Mouse (Mus musculus) hindbrain, embryonic 10.5 days (tissue): Measurements from ENCODE around the gene Irf3. TPM values are rescaled to one million over a fixed set of nuclear protein-coding genes. Genes with fewer than 3 reads are reported as not detected.

Experiments used
- DNase-seq: peaks from one replicate; pipeline ENCODE4 v3.0.0-alpha.2; 2017; ENCODE audit warnings: low spot score
- H3K27ac ChIP-seq: fragments of 300-500 bp; sonication (generic); 2 replicates; pipeline ENCODE4 v1.5.1; 2016; ENCODE audit warnings: mild to moderate bottlenecking, moderate library complexity
- H3K27me3 ChIP-seq: fragments of 300-500 bp; sonication (generic); 2 replicates; pipeline ENCODE4 v1.6.1; 2016; ENCODE audit warnings: mild to moderate bottlenecking; ENCODE audit not compliant: poor library complexity, insufficient read depth, severe bottlenecking
- H3K36me3 ChIP-seq: fragments of 300-500 bp; sonication (generic); 2 replicates; pipeline ENCODE4 v1.6.1; 2016; ENCODE audit warnings: mild to moderate bottlenecking, moderate library complexity
- H3K4me1 ChIP-seq: fragments of 300-500 bp; sonication (generic); replicated peaks from 2 replicates; pipeline ENCODE4 v1.6.1; 2016; ENCODE audit warnings: mild to moderate bottlenecking
- H3K4me3 ChIP-seq: fragments of 300-500 bp; sonication (generic); 2 replicates; pipeline ENCODE4 v1.5.1; 2016; ENCODE audit warnings: mild to moderate bottlenecking, moderate library complexity
- H3K9me3 ChIP-seq: fragments of 300-500 bp; sonication (generic); 2 replicates; pipeline ENCODE4 v1.6.1; 2016; ENCODE audit warnings: mild to moderate bottlenecking, moderate library complexity
- WGBS: fragments of 180-500 bp; shearing (Covaris S2); methylation state at CpG from one replicate; pipeline ENCODE4 v1.1.7; 2016; 5-methylcytosine and 5-hydroxymethylcytosine counted together
- polyA plus RNA-seq: library from polyadenylated mRNA; unstranded; fragments of >200 nt; fragmentation: Nextera tagmentation; extraction: Ambion mirVana; gene quantifications from 2 replicates; pipeline ENCODE4 v1.2.1, GENCODE M21; 2016

Irf3 gene
- polyA plus RNA-seq = 76.7 and 78.1 TPM in 2 replicates

DNA sequence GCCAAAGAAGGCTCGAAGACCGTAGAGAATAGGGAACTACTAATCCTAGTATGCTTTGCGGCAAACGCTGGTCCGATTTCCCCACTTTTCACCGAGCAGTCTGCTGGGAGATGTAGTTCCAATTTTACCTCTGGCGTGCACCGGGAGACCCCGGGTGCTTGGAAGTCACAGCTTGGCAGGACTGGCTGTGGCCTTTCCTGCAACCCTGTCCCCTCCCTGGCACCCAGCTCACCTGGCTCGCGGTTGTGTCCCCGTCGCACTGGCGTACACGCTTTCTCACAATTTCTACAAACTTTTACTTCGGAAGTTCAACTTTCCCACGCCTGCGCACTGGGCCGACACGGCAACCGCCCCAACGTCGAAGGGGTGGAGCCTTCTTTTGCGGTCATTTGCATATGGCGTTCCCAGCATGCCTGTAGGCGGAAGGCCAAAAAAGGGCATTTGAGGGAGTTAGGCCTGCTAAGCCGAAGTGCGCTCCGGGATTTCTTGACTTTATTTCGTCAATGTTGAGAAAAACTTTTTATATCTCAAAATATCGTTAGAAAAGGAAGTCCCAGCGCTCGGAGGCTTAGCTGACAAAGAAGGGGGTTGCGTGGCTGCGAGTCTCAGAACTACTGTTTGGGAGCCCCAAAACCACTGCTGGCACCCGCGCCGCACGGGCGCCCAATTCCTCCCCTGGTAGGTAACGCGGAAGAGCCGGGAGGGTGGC lies at the start of gene Irf3:
Gene Irf3, plus strand, starts transcription at position 418 of the 709 bp plus-strand sequence.
- peaks cover 70% of the 10 kb centered on the region for H3K36me3 ChIP-seq
- no peaks in the 10 kb centered on the region for H3K9me3 ChIP-seq
- DNase-seq = peak; percentile 95
- no peaks in the 10 kb centered on the region for H3K27me3 ChIP-seq
- peak within 1 kb of the TSS; percentile 95 for H3K27ac ChIP-seq
- H3K4me1 ChIP-seq = peaks cover 40% of the 10 kb centered on the region
- H3K4me3 ChIP-seq = peak within 1 kb of the TSS; percentile 76
- WGBS = under 1% methylated on average over 43 of the region's 43 CpGs

- Histone ChIP-seq H3K27me3 (peaks cover 46% of the 10 kb centered on the region), H3K36me3 (no peaks in the 10 kb centered on the region), H3K4me3 (no peak overlapping the region), H3K4me1 (peaks cover 19% of the 10 kb centered on the region), H3K9me3 (no peaks in the 10 kb centered on the region), H3K27ac (no peak overlapping the region)
- no peak for DNase-seq
- WGBS = 76% methylated on average over 6 of the region's 6 CpGs
Measured at GRCm38 (mm10) chr7:44949922-44950321, 47.5 kb upstream of the Irf3 start.

DNA sequence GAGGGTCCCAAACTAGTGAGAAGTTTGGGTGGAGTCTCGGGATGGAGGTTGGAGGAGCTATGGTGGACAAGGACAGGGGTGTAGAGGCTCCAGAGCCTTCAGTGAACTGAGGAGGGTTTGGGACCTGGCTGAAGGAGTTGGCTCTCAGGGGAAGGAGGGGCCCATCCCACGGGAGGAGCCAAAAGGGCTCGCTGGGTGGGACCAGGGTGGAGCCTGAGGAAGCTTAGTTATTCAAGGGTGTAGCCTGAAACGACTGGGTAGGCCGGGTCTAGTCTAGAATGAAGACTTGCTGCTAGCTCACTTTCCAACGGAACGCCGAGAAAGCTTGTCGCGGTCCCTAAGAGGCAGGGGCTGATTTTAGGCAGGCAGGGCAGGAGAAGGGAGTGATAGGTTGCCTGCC lies 45.5 kb upstream of the Irf3 start:
- peak overlapping the region; percentile 64 for H3K4me3 ChIP-seq
- H3K9me3 ChIP-seq = no peaks in the 10 kb centered on the region
- DNase-seq = peak; percentile 51
- peaks cover 46% of the 10 kb centered on the region for H3K27me3 ChIP-seq
- peak overlapping the region; percentile 82 for H3K27ac ChIP-seq
- H3K36me3 ChIP-seq = no peaks in the 10 kb centered on the region
- peaks cover 23% of the 10 kb centered on the region for H3K4me1 ChIP-seq
- under 1% methylated on average over 10 of the region's 10 CpGs for WGBS

- H3K27me3 ChIP-seq = peaks cover 46% of the 10 kb centered on the region
- no peaks in the 10 kb centered on the region for H3K36me3 ChIP-seq
- peak overlapping the region; percentile 64 for H3K4me3 ChIP-seq
- peak overlapping the region; percentile 82 for H3K27ac ChIP-seq
- no peaks in the 10 kb centered on the region for H3K9me3 ChIP-seq
- DNase-seq = peak; percentile 91
- 7% methylated on average over 24 of the region's 24 CpGs for WGBS
- H3K4me1 ChIP-seq = peaks cover 31% of the 10 kb centered on the region
Measured at GRCm38 (mm10) chr7:44952611-44953306, 44.7 kb upstream of the Irf3 start.

DNA sequence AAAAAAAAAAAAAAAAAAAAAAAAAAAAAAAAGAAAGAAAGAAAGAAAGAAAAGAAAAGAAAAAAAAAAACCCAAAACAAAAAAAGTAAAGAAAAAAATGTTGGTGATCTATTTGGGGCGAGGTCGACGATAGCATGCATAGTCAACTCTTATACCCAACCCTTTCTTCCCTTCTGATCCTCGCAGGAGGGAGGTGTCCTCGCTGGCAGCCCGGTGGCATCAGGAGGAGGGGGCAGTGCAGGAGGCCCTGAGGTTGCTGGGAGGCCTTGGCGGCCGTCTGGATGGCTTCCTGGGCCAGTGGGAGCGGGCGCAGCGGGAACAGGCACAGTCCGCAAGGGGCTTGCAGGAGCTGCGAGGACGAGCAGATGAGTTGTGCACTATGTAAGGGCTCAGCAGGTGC lies 43.9 kb upstream of the Irf3 start:
- 57% methylated on average over 14 of the region's 14 CpGs for WGBS
- no peak for DNase-seq
- Histone ChIP-seq H3K36me3 (no peaks in the 10 kb centered on the region), H3K27ac (0 out of 2 replicates have a peak overlapping the region, but pooled peaks have one; percentile 35), H3K4me1 (peaks cover 32% of the 10 kb centered on the region), H3K27me3 (peaks cover 38% of the 10 kb centered on the region), H3K4me3 (peak overlapping the region; percentile 9; the same call in 1 of the 2 replicates), H3K9me3 (no peaks in the 10 kb centered on the region)

- Histone ChIP-seq H3K4me1 (peaks cover 32% of the 10 kb centered on the region), H3K9me3 (no peaks in the 10 kb centered on the region), H3K36me3 (peaks cover 6% of the 10 kb centered on the region), H3K27ac (0 out of 2 replicates have a peak overlapping the region, but pooled peaks have one; percentile 35), H3K27me3 (peaks cover 35% of the 10 kb centered on the region), H3K4me3 (no peak overlapping the region)
- 83% methylated on average over 12 of the region's 12 CpGs for WGBS
- DNase-seq = no peak
Measured at GRCm38 (mm10) chr7:44954091-44954885, 43.2 kb upstream of the Irf3 start.

GRCm38 (mm10) chr7:44955628-44956027 lies 41.8 kb upstream of the Irf3 start:
- H3K27ac ChIP-seq = no peak overlapping the region
- peaks cover 32% of the 10 kb centered on the region for H3K4me1 ChIP-seq
- no peaks in the 10 kb centered on the region for H3K9me3 ChIP-seq
- 58% methylated on average over 5 of the region's 5 CpGs for WGBS
- H3K4me3 ChIP-seq = no peak overlapping the region
- peaks cover 21% of the 10 kb centered on the region for H3K27me3 ChIP-seq
- peaks cover 20% of the 10 kb centered on the region for H3K36me3 ChIP-seq
- DNase-seq = no peak

DNA sequence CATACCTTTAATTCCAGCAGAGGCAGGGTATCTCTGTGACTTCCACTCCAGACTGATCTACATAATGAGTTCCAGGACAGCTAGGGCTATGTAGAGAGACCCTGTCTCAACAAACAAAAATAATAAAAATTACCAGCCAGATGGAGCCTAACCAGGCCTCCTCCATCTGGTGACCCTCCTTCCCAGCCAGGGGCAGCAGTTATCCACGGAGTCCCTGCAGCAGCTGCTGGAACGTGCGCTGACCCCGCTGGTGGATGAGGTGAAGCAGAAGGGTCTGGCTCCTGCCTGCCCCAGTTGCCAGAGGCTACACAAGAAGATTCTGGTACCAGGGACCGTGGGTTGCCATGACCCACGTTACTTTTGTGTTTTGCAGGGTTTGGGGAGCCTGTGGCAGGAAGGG lies 41.2 kb upstream of the Irf3 start:
- peaks cover 26% of the 10 kb centered on the region for H3K36me3 ChIP-seq
- H3K27ac ChIP-seq = peak overlapping the region; percentile 46; the same call in 1 of the 2 replicates
- DNase-seq = no peak
- no peak overlapping the region for H3K4me3 ChIP-seq
- WGBS = 63% methylated on average over 6 of the region's 6 CpGs
- H3K4me1 ChIP-seq = peaks cover 32% of the 10 kb centered on the region
- no peaks in the 10 kb centered on the region for H3K9me3 ChIP-seq
- H3K27me3 ChIP-seq = peaks cover 15% of the 10 kb centered on the region

- Histone ChIP-seq H3K36me3 (peaks cover 37% of the 10 kb centered on the region), H3K4me3 (no peak overlapping the region), H3K27ac (no peak overlapping the region), H3K9me3 (no peaks in the 10 kb centered on the region), H3K4me1 (peaks cover 23% of the 10 kb centered on the region), H3K27me3 (peaks cover 4% of the 10 kb centered on the region; the same call in 1 of the 2 replicates)
- 73% methylated on average over 20 of the region's 20 CpGs for WGBS
- DNase-seq = no peak
Measured at GRCm38 (mm10) chr7:44957183-44957835, 40.1 kb upstream of the Irf3 start.

DNA sequence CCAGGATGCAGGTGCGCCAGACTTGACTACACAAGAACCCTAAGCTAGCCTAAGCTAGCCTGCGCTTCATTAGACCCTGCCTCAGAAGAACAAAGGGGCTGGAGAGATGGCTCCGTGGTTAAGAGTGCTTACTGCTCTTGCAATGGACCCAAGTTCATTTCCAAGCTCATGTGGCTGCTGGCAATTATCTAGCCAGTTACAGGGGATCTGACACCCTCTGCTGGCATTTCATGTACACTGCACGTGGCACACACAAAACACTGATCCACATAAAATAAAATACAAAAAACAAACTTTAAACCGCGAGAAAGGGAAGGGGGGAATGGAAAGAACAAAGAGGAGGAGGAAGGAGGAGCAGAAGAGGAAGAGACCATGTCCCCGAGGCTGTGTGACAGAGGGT lies 39.2 kb upstream of the Irf3 start:
- Histone ChIP-seq H3K4me3 (no peak overlapping the region), H3K4me1 (peaks cover 17% of the 10 kb centered on the region), H3K27ac (no peak overlapping the region), H3K9me3 (no peaks in the 10 kb centered on the region), H3K27me3 (no peaks in the 10 kb centered on the region), H3K36me3 (peaks cover 43% of the 10 kb centered on the region)
- WGBS = 64% methylated on average over 7 of the region's 7 CpGs
- DNase-seq = no peak

DNA sequence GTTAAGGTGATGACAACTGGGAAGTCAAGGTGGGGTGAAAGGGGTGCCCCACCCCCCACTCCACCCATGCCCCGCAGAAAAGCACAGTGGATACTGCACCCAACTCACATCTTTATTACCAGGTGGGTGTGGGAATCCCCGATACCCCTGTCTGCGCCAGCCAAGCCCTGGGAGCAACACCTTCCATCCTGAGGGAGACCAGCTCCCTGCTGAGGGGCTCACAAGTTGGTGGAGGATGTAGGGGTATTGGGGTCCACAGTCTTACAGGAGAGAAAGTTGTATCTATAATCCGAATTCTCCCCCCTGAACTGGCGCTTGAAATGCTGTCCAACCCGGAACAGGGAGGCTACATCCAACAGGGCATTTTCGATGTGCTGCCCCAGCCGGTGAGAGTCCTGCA lies 38.2 kb upstream of the Irf3 start:
- WGBS = 82% methylated on average over 8 of the region's 8 CpGs
- Histone ChIP-seq H3K4me1 (peaks cover 13% of the 10 kb centered on the region; the same call in 1 of the 2 replicates), H3K36me3 (peaks cover 52% of the 10 kb centered on the region), H3K4me3 (no peak overlapping the region), H3K9me3 (no peaks in the 10 kb centered on the region), H3K27me3 (no peaks in the 10 kb centered on the region), H3K27ac (no peak overlapping the region)
- DNase-seq = no peak

DNA sequence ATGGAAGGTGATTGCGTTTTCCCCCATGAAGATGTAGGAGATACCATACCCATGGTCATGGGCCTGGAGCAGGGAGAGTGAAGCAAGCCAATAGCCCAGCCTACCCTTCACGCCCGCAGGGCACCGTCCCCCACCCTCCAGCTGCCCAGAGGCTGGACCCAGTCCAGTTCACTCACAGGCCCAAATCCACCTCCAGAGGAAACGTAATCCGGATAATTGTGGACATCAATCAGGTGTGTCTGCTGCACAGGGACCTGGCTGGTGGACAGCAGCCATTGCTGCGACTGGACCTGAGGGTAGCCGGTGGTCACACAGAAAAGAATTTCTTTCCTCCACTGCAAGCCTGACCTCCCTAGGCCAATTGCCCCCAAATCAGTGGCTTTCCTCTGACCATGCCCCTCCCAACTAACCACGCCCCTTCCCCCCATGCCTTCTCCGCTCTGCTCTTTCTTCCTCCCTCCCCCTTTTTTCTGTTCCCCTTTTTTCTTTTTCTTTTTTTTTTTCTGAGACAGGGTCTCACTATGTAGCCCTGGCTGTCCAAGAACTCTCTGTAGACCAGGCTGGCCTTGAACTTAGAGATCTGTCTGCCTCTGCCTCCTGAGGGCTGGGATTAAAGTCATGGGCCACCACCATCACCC lies 37.5 kb upstream of the Irf3 start:
- DNase-seq = no peak
- Histone ChIP-seq H3K27ac (no peak overlapping the region), H3K9me3 (no peaks in the 10 kb centered on the region), H3K36me3 (peaks cover 57% of the 10 kb centered on the region), H3K4me1 (peaks cover 13% of the 10 kb centered on the region; the same call in 1 of the 2 replicates), H3K27me3 (no peaks in the 10 kb centered on the region), H3K4me3 (no peak overlapping the region)
- 90% methylated on average over 10 of the region's 10 CpGs for WGBS
